Mouse (Mus musculus) inflammation-experienced regulatory T-cells, adult 6 months (primary cell): Measurements from ENCODE around the gene Cntd1. TPM values are rescaled to one million over a fixed set of nuclear protein-coding genes. Genes with fewer than 3 reads are reported as not detected.

Experiments
- ATAC-seq: one replicate; pipeline ENCODE4 v1.8.0; 2017
- polyA plus RNA-seq, 3 experiments: library from polyadenylated mRNA; unstranded; fragments of 100-300 nt; shearing (Covaris generic); gene quantifications; one replicate each; pipeline ENCODE4 v1.2.1; 2017

Gene Cntd1
- 1 to 10 TPM in 1 of 3 experiments, under 1 TPM in 2; 0.63 to 1.2 (median 0.71) TPM for polyA plus RNA-seq

DNA sequence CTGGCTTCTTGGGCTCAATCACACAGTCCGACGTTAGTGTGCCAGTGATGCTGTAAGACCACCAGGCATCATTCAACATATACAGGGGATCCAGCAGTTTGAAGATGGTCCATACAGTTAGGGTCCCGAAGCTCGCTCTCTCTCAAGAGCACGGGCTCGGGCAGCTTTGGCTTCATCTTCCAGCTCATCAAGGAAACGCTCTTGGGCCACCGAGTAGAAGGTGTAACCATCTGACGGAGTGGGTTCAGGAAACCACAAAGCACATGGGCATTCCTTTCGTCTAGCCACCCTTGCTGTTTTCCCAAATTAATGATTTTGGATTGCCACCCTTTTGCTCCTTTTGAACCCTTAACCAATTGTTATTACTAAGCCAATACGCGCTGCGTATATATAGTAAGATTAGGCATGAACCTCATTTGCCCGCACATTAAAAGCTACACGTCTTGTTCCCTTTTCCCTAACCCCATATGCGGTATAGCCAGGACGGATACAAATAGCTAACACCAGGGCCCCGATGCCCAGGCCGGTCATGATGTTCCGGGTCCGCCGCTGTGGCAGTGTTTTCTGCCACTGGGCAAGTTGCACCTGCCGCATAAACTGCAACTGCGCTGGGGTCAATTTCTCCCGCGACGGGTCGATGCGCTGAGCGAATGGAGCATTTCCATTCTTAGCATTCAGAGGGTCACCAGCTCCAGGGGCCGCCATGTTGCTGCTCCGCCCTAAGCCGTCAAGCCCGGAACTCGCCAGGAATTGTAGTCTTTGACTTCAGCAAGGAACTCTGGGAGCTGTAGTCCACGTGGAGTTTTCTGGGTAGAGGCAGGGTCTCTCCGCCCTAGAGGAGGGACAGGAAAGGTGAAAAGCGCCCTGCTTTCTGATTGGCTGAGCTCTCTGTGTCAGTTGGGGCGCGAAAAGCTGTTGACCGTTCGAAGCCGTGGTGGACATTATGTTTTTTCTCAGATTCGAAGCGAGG, at the start of gene Cntd1, which contains the start of gene Coa3:
Gene Cntd1, plus strand, starts transcription at position 790 of the 970 bp plus-strand sequence.
Gene Coa3, minus strand, starts transcription at position 892 of the 970 bp plus-strand sequence.
- ATAC-seq, result peak; percentile 99

GRCm38 (mm10) chr11:101229361-101229900, 49.4 kb upstream of the Cntd1 start:
- no peak for ATAC-seq

GRCm38 (mm10) chr11:101230061-101230511, 48.7 kb upstream of the Cntd1 start:
- ATAC-seq, result no peak

- ATAC-seq, result no peak
Measured at GRCm38 (mm10) chr11:101230526-101230925, 48.3 kb upstream of the Cntd1 start.

GRCm38 (mm10) chr11:101230991-101231871, 47.6 kb upstream of the Cntd1 start:
- ATAC-seq, result no peak

DNA sequence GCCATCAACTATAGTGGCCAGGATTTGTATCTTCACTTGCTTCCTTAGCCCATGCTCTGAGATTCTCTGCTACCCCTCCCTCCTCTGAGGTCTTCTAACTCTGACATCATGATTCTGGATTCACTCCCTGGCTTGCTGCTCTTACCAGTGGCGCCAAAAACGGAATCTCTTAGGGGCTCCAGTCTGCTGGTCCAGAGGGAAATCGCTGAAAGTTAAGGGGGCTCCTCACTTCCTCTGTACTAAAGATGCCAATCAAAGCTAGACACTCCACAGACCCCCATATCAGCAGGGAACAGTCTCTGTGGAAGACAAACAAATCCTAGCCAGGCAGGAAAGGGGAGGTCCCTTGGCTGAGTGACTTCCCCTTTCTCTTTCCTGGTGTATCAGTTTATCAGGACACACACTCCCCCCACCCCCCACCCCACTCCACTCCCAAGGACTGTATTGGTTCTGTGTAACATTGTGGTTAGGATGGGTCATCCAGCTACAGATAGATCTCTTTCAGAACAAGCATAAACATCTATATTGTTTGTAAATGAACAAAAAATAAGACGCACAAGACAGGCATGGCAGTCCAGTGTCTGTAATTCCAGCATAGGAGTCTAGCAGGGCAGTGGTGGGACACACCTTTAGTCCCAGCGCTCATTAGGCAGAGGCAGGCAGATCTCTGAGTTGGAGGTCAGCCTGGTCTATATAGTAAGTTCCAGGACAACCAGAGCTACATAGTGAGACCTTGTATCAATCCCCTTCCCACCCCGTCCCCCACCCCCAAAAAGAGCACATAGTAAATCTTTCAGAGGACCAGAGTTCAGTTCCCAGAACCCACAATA, 46.6 kb upstream of the Cntd1 start:
- ATAC-seq, result no peak

DNA sequence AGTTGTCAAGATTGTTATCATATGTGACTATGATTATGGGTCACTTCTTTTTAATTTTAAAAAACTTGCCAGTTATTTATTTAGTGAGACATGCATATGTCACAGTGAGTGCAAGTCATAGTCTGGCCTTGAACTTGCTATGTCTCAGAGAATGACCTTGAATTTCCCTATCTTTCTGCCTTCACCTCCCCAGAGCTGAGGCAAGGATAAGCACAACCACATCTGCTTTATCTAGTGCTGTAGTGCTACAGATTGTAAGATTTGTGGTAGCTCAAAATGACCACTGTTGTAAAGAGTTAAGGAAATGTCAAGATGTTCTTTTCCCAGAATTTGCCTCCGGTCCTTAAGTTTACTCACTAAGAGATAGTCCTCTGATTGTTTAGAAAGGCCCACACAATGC, 45.6 kb upstream of the Cntd1 start:
- ATAC-seq, result no peak

DNA sequence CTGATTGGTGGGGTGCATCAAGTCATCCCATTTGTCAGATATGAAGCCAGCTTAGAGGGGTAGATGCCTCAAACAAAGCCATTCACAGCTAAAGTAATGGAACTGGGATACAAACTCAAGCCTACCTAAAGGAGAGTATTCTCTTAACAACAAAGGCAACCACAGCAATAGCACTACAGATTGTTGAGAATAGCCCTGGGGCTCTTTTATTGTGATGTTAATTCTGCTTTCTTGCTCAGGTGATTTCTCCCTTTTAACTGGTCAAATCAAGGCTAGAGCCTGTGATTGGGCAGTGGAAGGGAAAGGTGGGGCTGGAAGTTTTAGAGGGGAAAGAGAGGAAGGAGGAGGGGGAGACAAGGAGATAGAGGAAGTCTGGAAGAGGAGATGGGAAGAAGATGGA, 44.7 kb upstream of the Cntd1 start:
- ATAC-seq, result no peak

GRCm38 (mm10) chr11:101235429-101235828, 43.4 kb upstream of the Cntd1 start:
- ATAC-seq, result no peak

- no peak for ATAC-seq
Measured at GRCm38 (mm10) chr11:101236782-101237181, 42.0 kb upstream of the Cntd1 start.

GRCm38 (mm10) chr11:101238071-101238647, 40.7 kb upstream of the Cntd1 start:
- no peak for ATAC-seq

DNA sequence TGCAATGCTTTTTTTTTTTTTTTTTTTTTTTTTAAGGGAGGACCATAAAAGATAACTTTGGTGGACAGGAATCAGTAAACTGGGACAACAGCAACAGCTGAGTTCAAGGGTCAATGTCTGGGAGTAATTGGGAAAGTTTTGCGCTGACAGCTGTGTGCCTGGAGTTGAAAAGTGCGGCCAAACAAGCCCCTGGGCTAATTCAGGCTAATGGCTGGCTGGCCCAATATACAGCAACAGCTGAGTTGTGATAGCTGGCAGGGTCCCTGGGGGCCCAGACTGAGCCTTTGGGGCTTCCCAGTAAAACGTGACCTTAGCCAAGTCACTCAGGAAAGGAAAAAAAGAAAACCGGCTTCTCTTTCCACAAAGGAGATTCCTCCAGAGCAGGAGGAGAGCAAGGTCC, 33.7 kb upstream of the Cntd1 start:
- no peak for ATAC-seq

GRCm38 (mm10) chr11:101245855-101246701, 32.7 kb upstream of the Cntd1 start, which contains the start of gene Ramp2:
Gene Ramp2, plus strand, starts transcription at chr11:101246028.
- peak; percentile 41 for ATAC-seq

DNA sequence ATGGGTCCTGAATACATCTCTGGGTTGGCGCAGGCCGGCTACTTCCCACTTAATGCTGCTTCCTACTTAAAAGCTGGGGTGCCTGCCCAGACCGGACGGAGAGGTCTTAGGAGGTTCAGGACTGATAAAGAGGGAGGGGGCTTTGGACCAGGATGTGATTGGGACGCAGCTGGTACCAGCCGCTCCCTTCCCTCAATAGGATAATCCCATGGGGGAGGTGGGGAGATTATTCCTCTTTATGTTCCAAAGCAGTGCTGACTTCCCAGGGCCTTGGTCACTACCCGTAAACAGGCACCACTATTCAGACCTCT, 32.2 kb upstream of the Cntd1 start:
- no peak for ATAC-seq

DNA sequence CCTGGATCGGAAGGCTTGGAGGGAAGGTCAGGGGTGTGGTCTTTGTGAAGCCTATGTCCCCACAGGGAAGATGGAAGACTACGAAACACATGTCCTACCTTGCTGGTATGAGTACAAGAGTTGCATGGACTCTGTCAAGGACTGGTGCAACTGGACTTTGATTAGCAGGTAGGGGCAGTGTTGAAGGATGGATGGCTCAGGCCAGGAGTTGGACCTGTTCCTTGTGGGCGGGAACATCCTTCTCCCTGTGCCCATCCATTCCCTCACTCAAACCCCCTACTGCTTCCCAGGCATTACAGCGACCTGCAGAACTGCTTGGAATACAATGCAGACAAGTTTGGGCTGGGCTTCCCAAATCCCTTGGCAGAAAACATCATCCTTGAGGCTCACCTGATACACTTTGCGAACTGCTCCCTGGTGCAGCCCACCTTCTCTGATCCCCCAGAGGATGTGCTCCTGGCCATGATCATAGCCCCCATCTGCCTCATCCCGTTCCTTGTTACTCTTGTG, 31.2 kb upstream of the Cntd1 start:
- ATAC-seq, result no peak

GRCm38 (mm10) chr11:101248258-101248994, 30.4 kb upstream of the Cntd1 start:
- no peak for ATAC-seq

- no peak for ATAC-seq
Measured at GRCm38 (mm10) chr11:101251031-101251430, 27.8 kb upstream of the Cntd1 start.

- no peak for ATAC-seq
Measured at GRCm38 (mm10) chr11:101252941-101253340, 25.9 kb upstream of the Cntd1 start.

DNA sequence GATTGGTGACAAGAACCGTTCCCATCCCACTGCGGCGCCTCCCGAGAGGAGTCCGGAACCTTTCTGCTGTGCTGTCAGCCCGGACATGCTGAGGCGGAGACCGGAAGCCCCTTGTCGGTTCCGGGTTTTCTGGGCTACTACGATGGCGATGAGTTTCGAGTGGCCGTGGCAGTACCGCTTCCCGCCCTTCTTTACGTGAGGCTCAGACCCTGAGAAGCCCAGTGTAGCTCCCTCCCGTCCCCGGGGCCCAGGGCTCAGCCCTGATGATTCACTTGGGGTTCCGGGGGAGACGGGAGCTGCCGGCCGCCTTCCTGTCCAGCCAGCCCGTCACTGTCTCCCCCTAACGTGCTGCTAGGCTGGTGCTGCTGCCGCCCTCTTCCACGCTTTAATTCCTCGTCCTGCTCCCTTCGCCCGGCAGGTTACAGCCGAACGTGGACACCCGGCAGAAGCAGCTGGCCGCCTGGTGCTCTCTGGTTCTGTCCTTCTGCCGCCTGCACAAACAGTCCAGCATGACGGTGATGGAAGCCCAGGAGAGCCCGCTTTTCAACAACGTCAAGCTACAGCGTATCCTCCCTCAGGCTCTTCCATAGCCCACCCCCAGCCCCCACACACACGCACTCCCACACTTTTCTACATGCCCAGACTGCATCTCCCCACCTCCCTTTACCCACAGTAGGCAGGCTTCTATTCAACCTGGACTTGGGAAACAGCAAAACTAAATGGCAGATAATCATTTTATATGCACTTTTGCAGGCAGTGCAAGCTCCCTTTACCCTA, 25.0 kb upstream of the Cntd1 start, which contains the start of gene Vps25:
Gene Vps25, plus strand, starts transcription at position 95 of the 777 bp plus-strand sequence.
- peak; percentile 93 for ATAC-seq
